Mouse (Mus musculus) heart, embryonic 16.5 days (tissue): Measurements from ENCODE around the gene Dact2. TPM values are rescaled to one million over a fixed set of nuclear protein-coding genes. Genes with fewer than 3 reads are reported as not detected.

Experiments used
- ATAC-seq: fragments of 200-750 bp; cut with Nextera tagmentation; replicated peaks from 2 replicates; pipeline ENCODE4 v1.8.0; 2017; ENCODE audit warnings: moderate number of reproducible peaks; ENCODE audit not compliant: insufficient read depth, low FRiP score; ENCODE audit errors: extremely low read depth
- H3K27ac ChIP-seq: fragments of 300-500 bp; sonication (generic); 2 replicates; pipeline ENCODE4 v1.5.1; 2014; ENCODE audit warnings: mild to moderate bottlenecking, low read length, control low read depth, moderate library complexity
- H3K27me3 ChIP-seq: fragments of 300-500 bp; sonication (generic); 2 replicates; pipeline ENCODE4 v1.6.1; 2014; ENCODE audit warnings: low read length, mixed read lengths; ENCODE audit not compliant: control insufficient read depth, insufficient read depth
- H3K36me3 ChIP-seq: fragments of 300-500 bp; sonication (generic); 2 replicates; pipeline ENCODE4 v1.6.1; 2014; ENCODE audit not compliant: control insufficient read depth, insufficient read depth
- H3K4me1 ChIP-seq: fragments of 300-500 bp; sonication (generic); 2 replicates; pipeline ENCODE4 v1.6.1; 2014; ENCODE audit warnings: low read length, mixed read lengths; ENCODE audit not compliant: control insufficient read depth, insufficient read depth
- H3K4me2 ChIP-seq: fragments of 300-500 bp; sonication (generic); 2 replicates; pipeline ENCODE4 v1.6.1; 2014; ENCODE audit warnings: low read depth, mild to moderate bottlenecking, control low read depth, low read length
- H3K4me3 ChIP-seq: fragments of 300-500 bp; sonication (generic); 2 replicates; pipeline ENCODE4 v1.5.1; 2014; ENCODE audit warnings: mild to moderate bottlenecking, control low read depth, low read length
- H3K9ac ChIP-seq: fragments of 300-500 bp; sonication (generic); 2 replicates; pipeline ENCODE4 v1.6.1; 2014; ENCODE audit warnings: low read length, control low read depth
- H3K9me3 ChIP-seq: fragments of 300-500 bp; sonication (generic); replicated peaks from 2 replicates; pipeline ENCODE4 v1.6.1; 2016; ENCODE audit warnings: low read length; ENCODE audit not compliant: control insufficient read depth
- WGBS: fragments of 180-500 bp; shearing (Covaris S2); extraction: QIAGEN DNeasy Blood & Tissue Kit; methylation state at CpG from one replicate; pipeline ENCODE4 v1.1.7; 2014; 5-methylcytosine and 5-hydroxymethylcytosine counted together
- polyA plus RNA-seq: library from polyadenylated mRNA; unstranded; fragments of >200 nt; fragmentation: Nextera tagmentation; extraction: Ambion mirVana; gene quantifications from 2 replicates; pipeline ENCODE4 v1.2.1, GENCODE M21; 2015

Dact2 gene
- polyA plus RNA-seq, 1 experiment from 2014 or later, result 4.6 TPM

DNA sequence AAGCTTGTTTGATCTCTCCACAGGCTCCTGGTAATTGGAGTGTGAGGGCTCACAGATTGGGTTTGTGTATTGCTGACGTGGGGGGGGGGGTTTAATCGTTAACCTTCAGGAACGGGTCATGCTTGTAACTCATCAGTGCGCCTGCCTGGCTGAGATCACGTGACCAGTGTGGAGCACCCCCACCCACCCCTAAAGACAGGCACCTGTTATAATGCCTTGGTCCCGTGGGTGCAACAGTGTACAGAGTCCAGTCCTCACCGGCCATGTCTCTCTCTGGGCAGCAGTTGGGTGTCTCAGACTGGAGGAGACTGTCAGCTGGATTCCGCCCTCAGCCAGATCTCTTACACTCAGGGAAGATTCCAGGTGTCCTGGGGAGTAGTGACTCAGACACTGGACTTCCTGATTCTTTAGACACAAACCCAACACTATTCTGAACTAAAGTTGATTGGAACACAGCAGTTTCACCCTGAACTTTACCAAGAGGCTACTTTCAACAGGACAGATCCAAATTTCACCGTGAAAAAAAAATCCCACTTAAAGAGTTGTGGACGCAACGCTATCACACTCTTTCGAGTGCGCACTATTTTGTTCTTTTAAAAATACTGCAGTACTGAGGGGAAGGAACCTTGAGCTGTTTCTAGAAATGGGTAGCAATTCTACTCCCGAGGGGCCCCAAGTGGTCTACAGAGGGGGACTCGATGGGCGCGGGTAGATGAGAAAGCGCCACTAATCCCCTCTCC lies 1.6 kb downstream of the Dact2 start:
- peak overlapping the region; percentile 83 for H3K4me2 ChIP-seq
- no peak for ATAC-seq
- H3K36me3 ChIP-seq, result no peaks in the 10 kb centered on the region
- peak overlapping the region; percentile 65 for H3K4me3 ChIP-seq
- H3K9ac ChIP-seq, result peak overlapping the region; percentile 71
- H3K9me3 ChIP-seq, result no peaks in the 10 kb centered on the region
- peaks cover 10% of the 10 kb centered on the region for H3K4me1 ChIP-seq
- no peak overlapping the region for H3K27ac ChIP-seq
- 5% methylated on average over 18 of the region's 18 CpGs for WGBS
- H3K27me3 ChIP-seq, result peaks cover 45% of the 10 kb centered on the region

DNA sequence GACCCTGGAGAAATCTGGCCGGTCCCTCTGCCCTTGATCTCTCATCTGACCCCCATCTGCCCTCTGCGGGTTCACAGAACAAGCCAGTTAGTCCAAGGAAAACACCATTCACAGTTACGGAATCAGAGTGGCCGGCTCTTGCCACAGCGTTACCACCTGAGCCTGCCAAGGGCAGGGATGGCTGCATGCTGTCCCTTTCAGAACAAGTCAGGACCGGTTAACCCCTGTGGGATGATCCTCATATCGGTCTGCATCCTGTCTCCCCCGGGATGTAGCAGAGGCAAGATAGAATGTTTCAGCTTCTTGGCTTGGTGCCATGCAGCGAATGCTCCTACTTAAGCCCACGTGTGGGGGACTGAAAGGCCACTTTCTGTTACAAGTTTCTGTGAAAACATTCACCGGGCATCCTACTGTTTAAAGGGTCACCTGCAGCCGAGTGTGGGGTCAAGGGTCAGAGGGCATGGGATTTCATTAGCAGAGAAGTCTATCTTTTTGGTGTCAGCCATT lies 2.8 kb downstream of the Dact2 start:
- ATAC-seq, result no peak
- Histone ChIP-seq H3K27ac (no peak overlapping the region), H3K4me1 (peaks cover 10% of the 10 kb centered on the region), H3K36me3 (no peaks in the 10 kb centered on the region), H3K9me3 (no peaks in the 10 kb centered on the region), H3K4me2 (no peak overlapping the region), H3K4me3 (no peak overlapping the region), H3K9ac (no peak overlapping the region), H3K27me3 (peaks cover 35% of the 10 kb centered on the region)
- 11% methylated on average over 12 of the region's 12 CpGs for WGBS

DNA sequence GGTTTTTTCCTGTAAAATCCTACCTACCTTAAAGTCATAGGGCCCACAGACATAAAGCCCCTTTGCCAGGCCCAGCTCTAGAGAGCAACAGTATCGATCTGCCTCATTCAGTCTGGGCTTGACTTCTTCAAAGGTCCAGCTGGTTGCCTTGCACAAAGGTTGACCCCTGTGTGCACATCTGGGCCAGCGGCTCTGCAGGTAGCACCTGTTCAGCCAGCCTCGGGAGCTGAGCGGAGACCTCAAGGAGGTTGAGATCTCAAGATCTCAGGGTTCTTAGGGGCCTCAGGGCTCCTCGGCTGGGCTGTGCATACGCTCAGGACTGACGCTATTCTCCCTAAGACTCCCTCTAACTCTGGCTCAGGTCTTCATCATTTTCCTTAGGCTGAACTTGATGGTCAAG lies 3.9 kb downstream of the Dact2 start:
- H3K4me1 ChIP-seq, result peaks cover 10% of the 10 kb centered on the region
- no peak overlapping the region for H3K9ac ChIP-seq
- 82% methylated on average over 7 of the region's 7 CpGs for WGBS
- H3K9me3 ChIP-seq, result no peaks in the 10 kb centered on the region
- peaks cover 28% of the 10 kb centered on the region for H3K27me3 ChIP-seq
- H3K4me2 ChIP-seq, result no peak overlapping the region
- no peak for ATAC-seq
- no peaks in the 10 kb centered on the region for H3K36me3 ChIP-seq
- no peak overlapping the region for H3K27ac ChIP-seq
- no peak overlapping the region for H3K4me3 ChIP-seq

DNA sequence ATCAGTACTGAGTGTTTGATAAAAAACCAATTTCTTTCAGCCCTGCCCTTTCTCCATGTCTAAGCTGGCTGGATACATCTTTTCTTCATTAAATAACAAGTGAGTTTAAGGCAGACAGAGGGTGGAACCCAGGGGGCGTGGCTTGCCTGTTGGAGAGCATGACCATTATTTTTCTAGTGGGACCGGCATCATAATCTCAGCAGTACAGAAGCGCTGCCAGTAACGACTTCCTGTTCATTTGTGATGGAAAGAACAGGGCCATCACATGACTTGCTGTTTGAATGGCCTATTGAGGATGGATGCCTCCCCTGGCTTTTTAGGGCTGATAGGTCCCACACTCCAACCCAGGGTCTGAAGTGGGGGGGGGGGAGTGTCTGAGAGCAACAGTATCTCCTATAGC lies 4.5 kb downstream of the Dact2 start:
- H3K36me3 ChIP-seq, result no peaks in the 10 kb centered on the region
- H3K4me2 ChIP-seq, result no peak overlapping the region
- no peak overlapping the region for H3K27ac ChIP-seq
- H3K4me1 ChIP-seq, result peaks cover 10% of the 10 kb centered on the region
- WGBS, result 39% methylated on average over 4 of the region's 4 CpGs
- no peak overlapping the region for H3K4me3 ChIP-seq
- 0 out of 2 replicates have a peak, but pooled peaks have one; percentile 11 for ATAC-seq
- no peak overlapping the region for H3K9ac ChIP-seq
- H3K27me3 ChIP-seq, result peaks cover 22% of the 10 kb centered on the region
- H3K9me3 ChIP-seq, result no peaks in the 10 kb centered on the region

DNA sequence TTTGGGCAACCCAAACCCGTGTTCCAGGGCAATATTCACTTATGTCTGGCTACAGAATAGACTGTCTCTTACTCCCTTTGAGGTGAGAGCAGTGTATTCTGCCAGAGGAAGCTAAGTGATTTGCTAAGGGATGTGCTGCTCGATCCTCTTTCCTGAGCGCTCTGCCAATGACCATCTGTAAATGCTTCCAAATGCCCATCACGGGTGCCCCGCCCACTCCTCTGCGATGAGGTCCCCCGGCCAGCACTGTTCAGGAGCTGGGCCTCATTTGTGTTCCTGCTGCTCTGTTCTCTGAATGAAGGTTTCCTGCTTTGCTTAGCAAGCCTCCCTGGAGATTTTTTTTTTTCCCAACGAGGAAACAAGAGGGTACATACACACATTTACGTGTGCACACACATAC lies 11.2 kb downstream of the Dact2 start:
- Histone ChIP-seq H3K4me2 (no peak overlapping the region), H3K4me1 (no peaks in the 10 kb centered on the region; the same call in 1 of the 2 replicates), H3K27me3 (no peaks in the 10 kb centered on the region), H3K4me3 (no peak overlapping the region), H3K9ac (no peak overlapping the region), H3K9me3 (no peaks in the 10 kb centered on the region), H3K27ac (no peak overlapping the region), H3K36me3 (no peaks in the 10 kb centered on the region)
- no peak for ATAC-seq
- WGBS, result 70% methylated on average over 9 of the region's 9 CpGs

DNA sequence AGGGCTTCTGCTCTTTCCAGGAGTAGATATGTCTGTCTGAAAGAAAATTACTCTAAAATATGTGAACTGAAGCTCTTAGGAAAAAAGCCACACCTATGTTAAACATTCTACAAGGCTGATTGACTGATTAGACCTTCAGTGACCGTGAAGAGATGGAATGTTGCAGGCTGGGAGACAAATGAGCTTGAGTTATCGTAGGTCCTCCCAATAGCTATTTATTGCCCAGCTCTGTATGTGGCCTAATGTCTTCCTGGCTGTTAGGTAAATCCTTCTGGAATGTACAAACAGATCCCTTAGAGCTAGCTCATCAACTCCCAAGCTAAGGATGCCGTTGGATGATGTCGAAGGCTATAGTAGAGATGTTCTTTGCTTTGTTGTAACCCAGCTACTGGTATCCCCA lies 11.7 kb downstream of the Dact2 start:
- 72% methylated on average over 4 of the region's 4 CpGs for WGBS
- Histone ChIP-seq H3K27ac (no peak overlapping the region), H3K9me3 (no peaks in the 10 kb centered on the region), H3K4me2 (no peak overlapping the region), H3K36me3 (no peaks in the 10 kb centered on the region), H3K4me3 (no peak overlapping the region), H3K9ac (no peak overlapping the region), H3K27me3 (no peaks in the 10 kb centered on the region), H3K4me1 (no peaks in the 10 kb centered on the region; the same call in 1 of the 2 replicates)
- no peak for ATAC-seq

DNA sequence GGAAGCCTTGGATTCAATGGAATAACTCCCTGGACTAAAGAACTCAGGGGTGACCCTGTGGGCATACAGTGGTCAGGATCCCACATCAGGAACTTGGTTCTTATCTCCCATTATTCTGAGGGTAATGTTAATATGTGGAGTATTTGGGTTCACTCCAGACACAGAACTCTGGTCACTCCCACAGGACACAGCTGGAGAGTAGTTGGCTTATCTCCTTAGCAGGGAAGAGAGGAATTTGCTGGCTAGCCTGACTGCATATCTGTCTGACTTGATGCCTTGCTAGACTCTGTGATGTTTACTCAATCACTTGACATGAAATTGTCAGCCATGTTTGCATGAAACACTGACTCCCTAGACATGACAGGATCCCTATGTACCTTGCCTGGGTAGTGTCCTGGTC lies 15.6 kb downstream of the Dact2 start:
- no peak overlapping the region for H3K27ac ChIP-seq
- H3K9ac ChIP-seq, result no peak overlapping the region
- ATAC-seq, result 0 out of 2 replicates have a peak, but pooled peaks have one; percentile 49
- H3K4me1 ChIP-seq, result peaks cover 3% of the 10 kb centered on the region
- H3K27me3 ChIP-seq, result peaks cover 2% of the 10 kb centered on the region; the same call in 1 of the 2 replicates
- H3K9me3 ChIP-seq, result no peaks in the 10 kb centered on the region
- no peak overlapping the region for H3K4me2 ChIP-seq
- no peaks in the 10 kb centered on the region for H3K36me3 ChIP-seq
- H3K4me3 ChIP-seq, result no peak overlapping the region

DNA sequence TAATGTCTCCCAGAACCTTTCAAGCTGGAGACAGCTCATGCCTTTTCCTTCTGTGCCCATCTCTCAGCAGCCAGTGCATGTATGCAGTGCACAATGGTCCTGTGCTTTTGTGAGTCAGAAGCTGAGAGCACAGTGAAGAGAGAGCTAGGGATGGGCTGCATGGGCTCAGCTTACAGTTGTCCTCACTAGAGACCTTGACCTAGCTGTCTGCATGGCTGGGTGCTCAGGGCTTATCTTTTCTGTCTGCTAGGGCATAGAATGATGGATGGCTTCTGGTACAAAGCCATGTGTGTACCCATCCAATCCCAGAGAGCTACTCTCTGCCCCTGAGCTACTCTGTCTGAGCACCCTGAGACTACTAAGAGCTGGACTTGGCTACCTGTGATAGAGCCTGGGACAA lies 17.0 kb downstream of the Dact2 start:
- Histone ChIP-seq H3K4me2 (no peak overlapping the region), H3K27ac (no peak overlapping the region), H3K36me3 (no peaks in the 10 kb centered on the region), H3K4me3 (no peak overlapping the region), H3K9me3 (no peaks in the 10 kb centered on the region), H3K27me3 (peaks cover 2% of the 10 kb centered on the region; the same call in 1 of the 2 replicates), H3K9ac (no peak overlapping the region), H3K4me1 (peaks cover 3% of the 10 kb centered on the region)
- ATAC-seq, result no peak

DNA sequence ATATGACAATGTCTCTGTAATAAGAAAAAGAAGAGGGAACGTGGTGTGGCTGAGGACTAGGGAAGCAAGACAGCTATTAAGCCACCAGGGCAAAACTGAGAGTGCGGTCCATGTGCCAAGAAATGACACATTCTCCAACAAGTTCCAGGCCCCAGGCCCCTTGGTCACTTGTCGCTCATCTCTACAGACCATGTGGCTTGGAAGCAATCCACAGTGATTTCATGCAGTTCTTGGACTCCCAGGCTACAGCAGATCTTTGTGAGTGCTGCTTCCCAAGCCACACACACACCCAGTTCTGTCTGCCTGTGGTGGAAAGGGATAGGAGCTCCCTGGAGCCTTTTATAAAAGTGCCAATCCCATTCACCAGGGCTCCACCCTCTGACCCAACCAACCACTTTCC lies 17.9 kb downstream of the Dact2 start:
- Histone ChIP-seq H3K9me3 (no peaks in the 10 kb centered on the region), H3K4me3 (no peak overlapping the region), H3K27ac (no peak overlapping the region), H3K9ac (no peak overlapping the region), H3K36me3 (no peaks in the 10 kb centered on the region), H3K27me3 (peaks cover 2% of the 10 kb centered on the region; the same call in 1 of the 2 replicates), H3K4me1 (peaks cover 3% of the 10 kb centered on the region), H3K4me2 (no peak overlapping the region)
- no peak for ATAC-seq
- 67% methylated on average over 3 of the region's 3 CpGs for WGBS
